Mouse (Mus musculus): Measurements from ENCODE around the gene Gtsf2. TPM values are rescaled to one million over a fixed set of nuclear protein-coding genes. Genes with fewer than 3 reads are reported as not detected.

Gtsf2 gene
- total RNA-seq, 2 experiments from 2014 or later = not detected

Other genes starting within 250 kb of the Gtsf2 start
- gene Cbx5, start 208.7 kb downstream of the Gtsf2 start, total RNA-seq (2021) = 10 to 100 TPM; 29.0 to 29.6 TPM
- gene Hnrnpa1, start 208.0 kb downstream of the Gtsf2 start, total RNA-seq (2021) = 10 to 100 TPM; 82.8 to 89.0 TPM
- not detected for gene Nfe2, start 190.1 kb downstream of the Gtsf2 start, total RNA-seq (2021)
- 10 to 100 TPM; 31.4 to 32.3 TPM for gene Copz1, start 175.8 kb downstream of the Gtsf2 start, total RNA-seq (2021)
- not detected for gene Gpr84, start 137.9 kb downstream of the Gtsf2 start, total RNA-seq (2021)
- 10 to 100 TPM; 17.0 to 77.5 TPM for gene Zfp385a, start 108.4 kb downstream of the Gtsf2 start, total RNA-seq (2021)
- gene Itga5, start 81.7 kb downstream of the Gtsf2 start, total RNA-seq (2021) = 10 to 100 TPM in 1 of 2 experiments, 1 to 10 TPM in 1; 9.5 to 15.2 TPM
- gene Gtsf1, start 18.0 kb downstream of the Gtsf2 start, total RNA-seq (2021) = not detected
- gene Nckap1l, start 5.3 kb upstream of the Gtsf2 start, total RNA-seq (2021) = 1 to 10 TPM; 1.2 to 1.3 TPM
- under 1 TPM; 0.54 to 0.64 TPM for gene Pde1b, start 54.6 kb upstream of the Gtsf2 start, total RNA-seq (2021)
- 10 to 100 TPM; 85.7 to 90.4 TPM for gene Ppp1r1a, start 89.5 kb upstream of the Gtsf2 start, total RNA-seq (2021)
- not detected for gene Glycam1, start 116.6 kb upstream of the Gtsf2 start, total RNA-seq (2021)